Mouse (Mus musculus) E14TG2a.4 (cell line): ENCODE data around the gene Nkiras2.
"Not testable (repeated sequence)": the region's sequence is repeated elsewhere in the genome, so short reads cannot be mapped to it uniquely, and the experiment has no call there.

Experiments
- H3K27me3 ChIP-seq: 2 replicates; pipeline ENCODE4 v1.6.1; 2014; ENCODE audit warnings: low read length, control low read depth; ENCODE audit not compliant: insufficient read depth
- H3K36me3 ChIP-seq: 2 replicates; pipeline ENCODE4 v1.6.1; 2014; ENCODE audit warnings: low read length, control low read depth; ENCODE audit not compliant: insufficient read depth
- H3K4me1 ChIP-seq: replicated peaks from 2 replicates; pipeline ENCODE4 v1.6.1; 2014; ENCODE audit warnings: low read depth, low read length, control low read depth
- H3K4me3 ChIP-seq: replicated peaks from 2 replicates; pipeline ENCODE4 v1.5.1; 2014; ENCODE audit warnings: mild to moderate bottlenecking, low read length
- H3K9me3 ChIP-seq: 2 replicates; pipeline ENCODE4 v1.6.1; 2014; ENCODE audit warnings: low read length, control low read depth
- CTCF ChIP-seq: conservative IDR thresholded peaks from 2 replicates; pipeline ENCODE4 v1.5.1; 2014; ENCODE audit warnings: low read length
- NANOG ChIP-seq: IDR thresholded peaks from 2 replicates; pipeline ENCODE4 v1.6.1; 2014; ENCODE audit warnings: borderline replicate concordance, low read length, mixed read lengths
- POU5F1 ChIP-seq: IDR thresholded peaks from 2 replicates; pipeline ENCODE4 v1.6.1; 2014; ENCODE audit warnings: low read length, borderline replicate concordance

Nkiras2 gene

GRCm38 (mm10) chr11:100577852-100578599 lies 41.0 kb upstream of the Nkiras2 start:
- H3K9me3 ChIP-seq = no peaks in the 10 kb centered on the region
- no peak overlapping the region for H3K4me3 ChIP-seq
- 0 out of 2 replicates have a peak, but pooled peaks cover 9% of the 10 kb centered on the region for H3K27me3 ChIP-seq
- H3K4me1 ChIP-seq = peaks cover 67% of the 10 kb centered on the region
- peaks cover 69% of the 10 kb centered on the region for H3K36me3 ChIP-seq
- TF ChIP-seq NANOG = no peak
- TF ChIP-seq CTCF = no peak

DNA sequence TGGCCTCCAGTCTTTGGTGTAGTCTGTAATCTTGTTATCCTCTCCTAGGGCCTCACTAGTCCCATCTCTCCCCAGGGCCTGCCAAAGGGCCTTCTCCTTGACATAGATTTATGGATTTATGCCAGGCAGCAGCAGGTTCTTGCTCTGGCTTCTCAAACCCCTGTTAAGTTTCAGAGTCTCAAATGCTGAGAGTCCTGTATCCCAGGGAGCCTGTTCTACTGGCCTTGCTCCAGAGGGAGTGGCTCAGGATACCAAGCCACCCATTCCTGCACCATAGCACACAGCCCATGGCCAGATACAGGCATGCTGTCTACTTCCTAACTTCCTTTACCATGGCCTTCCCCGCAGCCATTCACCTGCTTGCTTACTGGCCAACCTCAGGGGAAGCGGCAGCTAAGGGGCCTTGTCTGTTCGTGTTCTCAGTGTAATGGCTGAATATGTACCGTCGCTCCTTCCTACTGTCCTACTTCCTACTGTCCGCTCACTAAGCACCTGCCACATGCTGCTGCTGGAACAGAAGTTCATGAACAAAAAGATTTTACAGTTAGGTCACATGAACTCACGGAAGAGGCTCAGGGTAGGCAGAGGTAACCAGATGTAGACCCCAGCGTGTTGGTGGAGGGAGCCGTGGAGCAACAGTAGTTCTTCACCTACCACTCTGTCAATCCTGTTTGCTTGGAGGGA lies 39.8 kb upstream of the Nkiras2 start:
- Histone ChIP-seq H3K27me3 (0 out of 2 replicates have a peak, but pooled peaks cover 9% of the 10 kb centered on the region), H3K4me1 (peaks cover 76% of the 10 kb centered on the region), H3K36me3 (peaks cover 81% of the 10 kb centered on the region), H3K4me3 (no peak overlapping the region), H3K9me3 (no peaks in the 10 kb centered on the region)
- no peak for TF ChIP-seq POU5F1
- TF ChIP-seq NANOG = no peak

GRCm38 (mm10) chr11:100580275-100580674 lies 38.8 kb upstream of the Nkiras2 start:
- Histone ChIP-seq H3K4me1 (peaks cover 78% of the 10 kb centered on the region), H3K36me3 (peaks cover 92% of the 10 kb centered on the region), H3K27me3 (0 out of 2 replicates have a peak, but pooled peaks cover 9% of the 10 kb centered on the region), H3K4me3 (no peak overlapping the region), H3K9me3 (no peaks in the 10 kb centered on the region)
- TF ChIP-seq NANOG (no peak), CTCF (no peak), POU5F1 (no peak)

DNA sequence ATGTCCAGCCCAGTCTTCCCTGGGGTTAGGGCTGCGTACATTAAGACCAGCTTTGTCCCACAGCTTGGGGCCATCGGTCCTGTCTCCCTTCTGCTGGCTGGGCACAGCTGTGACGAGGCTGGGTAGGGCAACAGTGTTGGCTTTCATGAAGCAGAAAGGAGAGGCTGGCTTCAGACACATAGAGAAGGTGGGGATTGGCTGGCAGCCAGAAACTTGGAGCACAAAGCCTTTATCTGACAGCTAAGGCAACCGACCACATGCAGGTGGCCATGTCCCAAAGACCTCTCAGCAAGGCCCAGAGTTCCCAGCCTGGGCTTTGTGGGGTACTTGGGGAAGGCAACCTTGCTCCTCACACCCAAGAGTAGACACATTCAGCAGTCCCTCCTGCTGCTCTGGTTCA lies 37.3 kb upstream of the Nkiras2 start:
- peaks cover 100% of the 10 kb centered on the region for H3K36me3 ChIP-seq
- TF ChIP-seq POU5F1 = no peak
- TF ChIP-seq NANOG = no peak
- TF ChIP-seq CTCF = no peak
- H3K9me3 ChIP-seq = no peaks in the 10 kb centered on the region
- H3K27me3 ChIP-seq = no peaks in the 10 kb centered on the region
- no peak overlapping the region for H3K4me3 ChIP-seq
- H3K4me1 ChIP-seq = peaks cover 71% of the 10 kb centered on the region

DNA sequence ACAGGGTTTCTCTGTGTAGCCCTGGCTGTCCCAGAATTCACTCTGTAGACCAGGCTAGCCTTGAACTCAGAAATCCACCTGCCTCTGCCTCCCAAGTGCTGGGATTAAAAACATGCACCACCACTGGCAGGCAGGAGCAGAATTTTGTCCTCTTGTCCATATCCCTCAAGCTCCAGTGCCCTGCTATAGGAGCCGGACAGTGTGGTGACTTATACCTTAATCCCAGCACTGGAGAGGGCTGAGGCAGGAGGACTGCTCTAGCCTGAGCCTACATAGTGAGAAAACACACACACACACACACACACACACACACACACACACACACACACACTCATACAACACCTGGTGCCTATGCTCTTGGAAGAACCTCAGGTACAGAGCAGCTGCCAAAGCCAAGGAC lies 36.6 kb upstream of the Nkiras2 start:
- H3K9me3 ChIP-seq, H3K4me3 ChIP-seq, H3K27me3 ChIP-seq: not testable (repeated sequence)
- Histone ChIP-seq H3K4me1 (peaks cover 64% of the 10 kb centered on the region), H3K36me3 (peaks cover 100% of the 10 kb centered on the region)

DNA sequence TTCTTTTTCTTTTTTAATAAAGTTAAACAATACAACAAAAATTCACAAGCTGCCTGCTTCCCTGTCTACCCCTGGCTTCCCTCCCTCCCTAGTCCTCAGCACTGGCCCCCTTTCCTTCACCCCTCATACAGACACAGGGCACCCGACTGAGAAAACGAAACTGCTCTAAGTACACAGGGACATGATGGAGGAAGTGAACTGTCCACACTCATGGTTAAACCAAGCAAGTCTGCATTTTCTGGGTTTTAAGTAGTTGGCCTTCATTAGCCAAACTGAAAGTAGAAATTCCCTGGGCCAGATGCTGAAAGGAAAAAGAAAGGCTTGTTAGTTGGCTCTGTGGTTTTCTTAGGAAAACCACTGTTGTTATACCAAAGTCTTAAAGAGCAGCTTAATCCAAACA lies 36.2 kb upstream of the Nkiras2 start:
- H3K4me3 ChIP-seq = no peak overlapping the region
- H3K36me3 ChIP-seq = peaks cover 100% of the 10 kb centered on the region
- H3K9me3 ChIP-seq = no peaks in the 10 kb centered on the region
- H3K27me3 ChIP-seq = no peaks in the 10 kb centered on the region
- peaks cover 63% of the 10 kb centered on the region for H3K4me1 ChIP-seq
- no peak for TF ChIP-seq POU5F1
- TF ChIP-seq CTCF = no peak
- no peak for TF ChIP-seq NANOG

DNA sequence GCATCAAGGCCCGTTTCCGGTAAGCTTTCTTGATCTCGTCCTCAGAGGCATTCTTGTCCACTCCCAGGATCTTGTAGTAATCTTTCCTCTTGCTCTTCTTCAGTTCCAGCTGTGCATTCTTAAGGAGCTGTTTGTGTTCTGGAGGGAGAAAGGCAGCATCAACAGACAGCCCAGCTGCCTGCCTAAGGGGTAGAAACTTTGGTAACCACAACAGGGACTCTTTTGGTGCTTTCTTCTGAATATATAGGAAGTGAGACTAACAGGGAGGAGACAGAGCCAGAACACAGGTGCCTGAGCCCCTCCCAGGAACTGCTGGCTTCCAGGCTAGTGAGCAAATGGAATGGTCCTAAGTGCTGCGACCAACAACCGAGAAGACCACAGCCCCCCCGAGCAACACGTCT lies 34.5 kb upstream of the Nkiras2 start:
- Histone ChIP-seq H3K27me3 (no peaks in the 10 kb centered on the region), H3K36me3 (peaks cover 100% of the 10 kb centered on the region), H3K9me3 (no peaks in the 10 kb centered on the region), H3K4me1 (peaks cover 52% of the 10 kb centered on the region), H3K4me3 (no peak overlapping the region)
- no peak for TF ChIP-seq CTCF
- no peak for TF ChIP-seq POU5F1
- no peak for TF ChIP-seq NANOG

GRCm38 (mm10) chr11:100585148-100585547 lies 33.9 kb upstream of the Nkiras2 start:
- H3K27me3 ChIP-seq = no peaks in the 10 kb centered on the region
- peaks cover 100% of the 10 kb centered on the region for H3K36me3 ChIP-seq
- H3K4me3 ChIP-seq = no peak overlapping the region
- TF ChIP-seq POU5F1 (no peak), CTCF (no peak), NANOG (no peak)
- H3K4me1 ChIP-seq = peaks cover 48% of the 10 kb centered on the region
- H3K9me3 ChIP-seq = no peaks in the 10 kb centered on the region

GRCm38 (mm10) chr11:100588462-100588861 lies 30.6 kb upstream of the Nkiras2 start:
- Histone ChIP-seq H3K4me3 (no peak overlapping the region), H3K4me1 (peaks cover 28% of the 10 kb centered on the region), H3K27me3 (no peaks in the 10 kb centered on the region), H3K9me3 (no peaks in the 10 kb centered on the region), H3K36me3 (peaks cover 100% of the 10 kb centered on the region)
- TF ChIP-seq NANOG = no peak
- TF ChIP-seq POU5F1 = no peak
- TF ChIP-seq CTCF = no peak
